Mouse (Mus musculus) heart, postnatal 0 days (tissue): ENCODE measurements around the gene Shisa5.

Experiments used
- CTCF ChIP-seq: IDR thresholded peaks from 2 replicates; pipeline ENCODE4 v1.5.1; 2016; ENCODE audit warnings: antibody characterized with exemption, control low read depth, low read depth
- EP300 ChIP-seq: IDR thresholded peaks from 2 replicates; pipeline ENCODE4 v1.6.1; 2016; ENCODE audit warnings: antibody characterized with exemption, low read depth

- TF ChIP-seq CTCF (no peak), EP300 (no peak)
Measured at GRCm38 (mm10) chr9:109105648-109106047, 67.3 kb downstream of the Shisa5 start.
